Mouse (Mus musculus): Measurements from ENCODE around the gene Col25a1. TPM values are rescaled to one million over a fixed set of nuclear protein-coding genes. Genes with fewer than 3 reads are reported as not detected.

Gene Col25a1
- total RNA-seq, 2 experiments from 2014 or later, result 44.9 to 47.0 TPM

DNA sequence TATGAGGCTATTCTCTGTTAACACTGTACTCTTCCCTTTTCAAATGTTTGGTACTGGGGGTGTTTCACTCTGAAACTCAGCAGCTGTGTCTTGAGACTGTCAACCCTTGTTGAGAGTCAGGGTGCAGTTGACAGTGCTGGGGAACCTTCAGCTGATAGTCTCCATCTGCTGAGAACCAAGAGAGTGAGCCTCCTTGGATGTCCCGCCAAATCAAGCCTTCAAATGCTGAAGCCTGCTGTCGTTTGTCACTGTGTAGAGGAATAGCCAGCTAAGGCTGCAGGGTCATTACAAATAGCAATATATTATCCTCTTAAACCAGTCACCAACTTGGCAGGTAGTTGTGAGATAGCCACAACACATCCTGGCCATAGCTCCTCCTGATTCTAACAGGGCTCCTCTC, 129.0 kb downstream of the Col25a1 start:
- no peak overlapping the region for H3K4me3 ChIP-seq
- no peak for DNase-seq (ENCODE audit: extremely low spot score in 1 of 2, low spot score in 2 of 2)
- no peak for TF ChIP-seq CTCF (IDR thresholded peaks at IDR 0.05)
- no peak overlapping the region for H3K27ac ChIP-seq
- intact Hi-C loops (cut with DNase I), result no loop called here

DNA sequence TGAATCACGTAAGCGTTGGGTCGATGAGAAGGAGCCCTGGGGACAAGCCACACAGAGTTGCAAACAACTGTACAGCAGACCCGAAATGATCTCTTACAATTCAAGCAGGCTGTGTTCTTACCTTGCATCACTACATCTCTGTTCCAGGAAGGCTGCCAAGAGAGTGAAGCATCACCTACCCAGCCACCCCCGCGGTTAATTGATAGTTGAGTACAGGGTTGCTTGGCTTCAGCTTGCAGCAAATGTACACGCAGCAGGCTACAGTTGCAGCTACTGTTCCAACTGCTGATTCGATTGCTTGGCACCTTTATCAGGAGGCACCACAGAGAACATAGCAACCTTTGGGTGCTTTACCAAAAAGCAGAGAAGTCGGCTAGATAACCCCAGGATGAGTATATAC, 133.8 kb downstream of the Col25a1 start:
- intact Hi-C loops (cut with DNase I), result no loop called here
- peak in 1 of 2 experiments; percentile 49 for DNase-seq (ENCODE audit: extremely low spot score in 1 of 2, low spot score in 2 of 2)
- Histone ChIP-seq H3K27ac (no peak overlapping the region), H3K4me3 (no peak overlapping the region)
- TF ChIP-seq CTCF (IDR thresholded peaks at IDR 0.05), result no peak

DNA sequence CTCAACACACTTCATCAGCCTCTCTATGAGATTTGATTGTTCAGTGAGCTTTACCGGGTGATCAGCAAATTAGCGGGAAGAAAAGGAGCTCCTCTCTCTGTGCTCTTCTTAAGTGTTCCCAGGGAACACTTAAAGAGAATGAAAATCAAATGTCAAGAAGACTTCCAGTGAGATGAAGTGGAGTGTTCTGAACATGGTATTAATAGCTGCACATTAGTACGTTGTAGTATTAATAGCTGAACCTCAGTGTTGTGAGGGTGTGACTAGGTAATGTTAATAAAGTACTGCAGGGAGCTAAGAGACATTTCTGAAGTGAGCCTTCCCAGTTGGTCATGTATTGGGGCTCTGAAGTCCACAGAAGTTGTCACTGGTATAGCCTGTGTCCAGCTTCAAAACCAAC, 139.2 kb downstream of the Col25a1 start:
- Histone ChIP-seq H3K27ac (no peak overlapping the region), H3K4me3 (no peak overlapping the region)
- no peak for TF ChIP-seq CTCF (IDR thresholded peaks at IDR 0.05)
- intact Hi-C loops (cut with DNase I), result no loop called here
- no peak for DNase-seq (ENCODE audit: extremely low spot score in 1 of 2, low spot score in 2 of 2)

DNA sequence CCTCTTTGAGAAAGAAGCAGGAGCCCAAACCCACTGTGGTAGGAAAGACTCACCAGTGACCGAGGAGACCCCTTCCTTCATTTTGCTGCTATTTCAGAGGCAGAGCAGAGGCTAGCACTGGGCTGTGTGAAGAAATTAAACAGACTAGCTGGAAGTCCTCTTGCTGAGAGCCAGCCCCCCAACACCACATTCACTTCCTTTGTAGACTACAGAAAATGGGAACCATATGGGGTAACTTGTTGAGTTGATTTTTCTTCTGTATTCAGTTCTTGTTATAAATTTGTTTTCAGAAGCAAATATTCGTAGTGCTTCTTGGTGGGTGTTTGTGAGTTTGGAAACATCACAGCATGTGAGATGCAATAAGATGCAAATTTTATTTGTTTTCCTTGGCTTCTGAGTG, 142.6 kb downstream of the Col25a1 start:
- Histone ChIP-seq H3K27ac (no peak overlapping the region), H3K4me3 (no peak overlapping the region)
- DNase-seq (ENCODE audit: extremely low spot score in 1 of 2, low spot score in 2 of 2), result no peak
- intact Hi-C loops (cut with DNase I), result no loop called here
- TF ChIP-seq CTCF (IDR thresholded peaks at IDR 0.05), result no peak

DNA sequence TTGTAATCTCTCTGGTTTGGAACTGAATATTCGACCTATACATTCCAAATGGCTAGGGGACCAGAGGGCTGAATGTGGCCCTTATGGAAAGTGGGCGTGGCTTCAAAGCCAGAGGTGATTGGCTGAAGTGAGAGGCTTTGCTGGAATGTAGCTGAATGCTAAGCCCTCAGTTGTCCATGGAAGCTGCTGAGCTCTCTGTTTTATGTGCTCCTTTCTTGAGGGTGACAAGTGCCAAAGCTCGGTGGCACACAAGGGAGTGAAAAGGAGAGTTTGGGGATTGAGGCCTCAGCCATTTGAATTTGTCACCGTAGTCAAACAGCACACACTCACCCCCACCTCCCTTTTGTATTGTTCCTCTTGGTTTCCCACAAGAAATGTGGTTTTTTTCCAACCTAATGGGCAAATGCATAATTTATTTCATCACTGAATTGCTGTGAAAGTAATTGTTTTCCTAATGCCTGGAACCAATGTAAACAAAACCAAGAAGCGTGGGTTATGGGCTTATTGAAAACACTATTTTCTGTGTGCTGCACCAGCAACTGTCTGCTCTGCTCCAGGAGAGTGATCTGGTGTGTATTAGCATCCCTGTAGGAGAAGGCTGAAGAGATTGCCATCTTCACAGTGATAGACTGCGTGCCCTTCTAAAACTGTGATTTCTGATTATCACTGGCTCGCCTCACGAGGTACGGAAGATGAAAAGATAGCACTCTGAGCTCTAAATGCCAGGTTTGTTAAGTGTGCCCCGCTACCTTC, 147.2 kb downstream of the Col25a1 start:
- DNase-seq (ENCODE audit: extremely low spot score in 1 of 2, low spot score in 2 of 2), result no peak
- no peak for TF ChIP-seq CTCF (IDR thresholded peaks at IDR 0.05)
- H3K4me3 ChIP-seq, result no peak overlapping the region
- intact Hi-C loops (cut with DNase I), result no loop called here
- H3K27ac ChIP-seq, result no peak overlapping the region

DNA sequence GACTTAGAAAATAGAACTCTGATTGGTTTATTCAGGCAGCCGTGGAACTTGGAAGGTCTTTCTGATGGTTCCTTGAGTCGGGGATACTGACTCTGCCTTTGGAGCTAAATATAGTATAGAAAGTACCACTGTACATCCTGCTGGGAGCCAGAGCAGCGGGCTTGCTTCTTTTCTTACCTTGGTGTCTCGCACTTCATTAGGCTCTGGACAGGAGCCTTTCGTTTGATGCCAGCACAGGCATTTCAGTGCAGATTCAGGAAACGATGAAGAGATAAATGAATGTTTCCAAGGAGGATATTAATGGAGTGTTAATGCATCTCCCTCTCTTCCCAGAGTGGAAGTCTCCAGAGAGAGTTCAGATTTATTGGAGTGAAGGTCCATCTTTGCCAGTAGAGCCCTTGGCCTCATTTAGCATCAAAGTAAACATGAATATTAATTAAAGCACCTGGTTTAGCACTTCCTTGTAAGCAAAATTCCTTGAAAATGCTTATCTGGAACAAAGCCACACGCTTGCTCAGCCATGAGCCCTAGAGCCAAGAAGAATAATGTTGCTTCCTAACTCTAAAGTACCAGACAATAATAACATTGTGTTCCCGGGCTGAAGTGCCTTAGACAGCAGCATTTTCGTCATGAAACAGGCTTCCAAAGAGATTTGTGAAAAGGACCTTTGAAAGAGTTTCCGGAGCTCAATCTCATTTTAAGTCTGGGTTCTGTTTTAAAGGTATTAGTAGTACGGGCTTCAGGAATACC, 151.9 kb downstream of the Col25a1 start:
- DNase-seq (ENCODE audit: extremely low spot score in 1 of 2, low spot score in 2 of 2), result no peak
- no peak for TF ChIP-seq CTCF (IDR thresholded peaks at IDR 0.05)
- H3K27ac ChIP-seq, result no peak overlapping the region
- H3K4me3 ChIP-seq, result no peak overlapping the region
- intact Hi-C loops (cut with DNase I), result no loop called here

DNA sequence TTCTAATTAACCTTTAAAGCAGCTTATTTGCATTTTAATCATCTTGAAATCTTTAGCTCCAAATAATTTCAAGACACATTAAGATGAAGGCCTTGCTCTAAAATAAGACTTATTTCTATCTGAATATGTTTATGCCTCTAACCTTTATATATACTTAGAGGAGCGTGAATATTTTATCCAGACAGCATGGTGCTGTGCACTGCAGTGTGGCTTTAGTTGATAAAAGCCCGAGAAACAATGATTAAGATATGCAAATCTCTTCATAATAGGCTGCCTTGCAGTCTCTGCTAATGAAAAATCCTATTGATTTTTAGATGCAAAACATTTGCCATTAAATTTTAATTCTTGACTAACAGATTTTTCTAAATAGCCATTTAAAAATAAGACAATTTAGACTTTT, 156.8 kb downstream of the Col25a1 start:
- H3K27ac ChIP-seq, result no peak overlapping the region
- H3K4me3 ChIP-seq, result no peak overlapping the region
- no peak for DNase-seq (ENCODE audit: extremely low spot score in 1 of 2, low spot score in 2 of 2)
- intact Hi-C loops (cut with DNase I), result no loop called here
- TF ChIP-seq CTCF (IDR thresholded peaks at IDR 0.05), result no peak

DNA sequence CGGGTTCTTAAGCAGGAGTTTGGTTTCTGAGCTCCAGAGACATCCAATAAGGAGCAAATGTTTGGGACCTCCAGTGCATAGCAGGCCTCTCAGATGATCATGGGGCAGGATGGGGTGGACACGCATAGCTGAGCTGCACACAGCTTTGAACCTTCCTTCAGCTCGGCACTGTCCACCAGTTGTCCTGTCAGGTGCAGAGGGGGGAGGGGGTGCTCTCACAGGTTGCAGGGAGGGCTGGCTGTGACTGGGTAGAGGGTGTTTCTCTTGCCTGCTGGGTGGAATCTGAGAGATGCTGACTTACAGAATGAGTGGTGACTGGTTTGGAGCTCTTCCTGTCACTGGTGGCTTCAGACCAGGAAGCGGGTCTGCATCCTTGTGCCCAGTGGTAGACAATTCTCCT, 157.5 kb downstream of the Col25a1 start:
- intact Hi-C loops (cut with DNase I), result no loop called here
- DNase-seq (ENCODE audit: extremely low spot score in 1 of 2, low spot score in 2 of 2), result no peak
- Histone ChIP-seq H3K4me3 (no peak overlapping the region), H3K27ac (no peak overlapping the region)
- TF ChIP-seq CTCF (IDR thresholded peaks at IDR 0.05), result no peak

DNA sequence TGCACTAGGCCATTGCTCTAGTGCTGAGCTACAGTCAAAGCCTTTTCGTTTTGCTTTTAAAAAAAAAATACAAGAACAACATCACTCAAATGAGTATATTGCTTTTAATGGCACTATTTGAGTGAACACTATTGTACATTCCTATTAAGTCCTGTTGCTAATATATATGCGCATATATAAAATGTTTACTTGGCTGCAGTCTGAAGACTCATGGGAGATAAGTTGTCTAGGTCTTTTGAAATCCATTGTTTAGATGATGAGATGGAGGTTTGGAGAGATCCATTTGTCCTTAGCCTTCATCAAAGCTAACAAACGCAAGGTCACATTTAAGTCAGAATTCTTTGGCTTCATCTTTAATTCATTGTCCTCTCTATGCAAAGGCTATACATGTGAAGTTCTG, 157.9 kb downstream of the Col25a1 start:
- intact Hi-C loops (cut with DNase I), result no loop called here

DNA sequence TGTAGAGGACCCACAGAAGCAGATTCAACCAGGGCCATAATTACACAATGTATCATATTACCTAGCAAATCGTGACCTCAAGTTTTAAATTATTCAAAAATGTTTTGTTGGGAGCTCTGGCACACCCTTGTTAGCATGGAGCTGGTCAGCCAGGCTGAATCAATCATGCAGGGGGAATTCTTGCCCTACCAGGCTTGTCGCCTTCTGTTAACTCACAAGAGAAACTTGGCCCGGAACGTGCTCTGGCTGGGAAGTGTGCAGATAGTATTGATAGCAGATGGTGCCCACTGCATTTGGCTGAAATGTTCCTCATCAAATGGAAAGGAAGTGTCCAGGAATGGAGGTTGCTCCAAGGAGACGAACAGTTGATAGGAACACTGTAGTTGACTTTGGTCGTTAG, 158.9 kb downstream of the Col25a1 start:
- no peak for DNase-seq (ENCODE audit: extremely low spot score in 1 of 2, low spot score in 2 of 2)
- no peak for TF ChIP-seq CTCF (IDR thresholded peaks at IDR 0.05)
- no peak overlapping the region for H3K4me3 ChIP-seq
- intact Hi-C loops (cut with DNase I), result no loop called here
- H3K27ac ChIP-seq, result no peak overlapping the region

More for the DNA sequence above, 157.9 kb downstream of the Col25a1 start:
- DNase-seq (ENCODE audit: extremely low spot score in 1 of 2, low spot score in 2 of 2), result no peak
- no peak overlapping the region for H3K4me3 ChIP-seq
- H3K27ac ChIP-seq, result no peak overlapping the region
- TF ChIP-seq CTCF (IDR thresholded peaks at IDR 0.05), result no peak

DNA sequence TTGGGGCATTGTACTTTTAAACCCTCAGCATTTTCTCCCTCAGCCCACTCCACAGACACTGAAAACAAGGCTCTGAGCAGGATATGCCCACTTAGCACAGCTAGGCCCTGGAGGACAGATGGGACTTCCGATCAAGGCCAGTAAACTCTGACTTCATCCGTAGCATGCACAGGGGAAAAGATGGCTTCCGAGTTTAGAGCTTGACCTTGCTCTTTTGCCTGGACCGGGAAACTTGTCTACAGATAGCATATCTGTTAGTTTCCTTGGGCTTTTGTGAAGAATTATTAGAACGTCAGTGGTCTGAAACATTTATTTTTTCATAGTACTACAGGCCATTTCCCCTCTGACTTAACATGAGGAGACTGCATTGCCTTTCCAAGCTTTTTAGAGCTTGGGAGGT, 159.4 kb downstream of the Col25a1 start:
- no peak for DNase-seq (ENCODE audit: extremely low spot score in 1 of 2, low spot score in 2 of 2)
- H3K27ac ChIP-seq, result no peak overlapping the region
- intact Hi-C loops (cut with DNase I), result no loop called here
- no peak overlapping the region for H3K4me3 ChIP-seq
- TF ChIP-seq CTCF (IDR thresholded peaks at IDR 0.05), result no peak

DNA sequence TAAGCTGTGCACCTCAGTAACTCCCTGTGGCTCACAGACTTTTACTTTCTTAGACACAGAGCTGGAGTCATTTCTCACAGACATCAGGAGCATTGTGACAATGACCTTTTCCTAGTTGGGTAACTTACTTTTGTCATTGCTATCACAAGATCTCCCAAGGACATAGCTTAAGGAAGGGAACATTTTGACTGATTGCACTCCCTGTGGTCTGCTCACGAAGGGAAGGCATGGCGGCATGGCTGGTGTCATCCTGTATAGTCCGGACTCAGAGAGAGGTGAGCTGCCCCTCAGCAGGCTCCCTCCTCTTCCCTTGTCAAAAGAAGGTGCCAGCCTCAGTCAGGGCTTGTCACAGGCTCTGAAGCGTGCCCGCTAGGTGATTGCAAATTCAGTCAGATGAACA, 160.6 kb downstream of the Col25a1 start:
- Histone ChIP-seq H3K27ac (no peak overlapping the region), H3K4me3 (no peak overlapping the region)
- no peak for DNase-seq (ENCODE audit: extremely low spot score in 1 of 2, low spot score in 2 of 2)
- intact Hi-C loops (cut with DNase I), result no loop called here
- TF ChIP-seq CTCF (IDR thresholded peaks at IDR 0.05), result no peak

DNA sequence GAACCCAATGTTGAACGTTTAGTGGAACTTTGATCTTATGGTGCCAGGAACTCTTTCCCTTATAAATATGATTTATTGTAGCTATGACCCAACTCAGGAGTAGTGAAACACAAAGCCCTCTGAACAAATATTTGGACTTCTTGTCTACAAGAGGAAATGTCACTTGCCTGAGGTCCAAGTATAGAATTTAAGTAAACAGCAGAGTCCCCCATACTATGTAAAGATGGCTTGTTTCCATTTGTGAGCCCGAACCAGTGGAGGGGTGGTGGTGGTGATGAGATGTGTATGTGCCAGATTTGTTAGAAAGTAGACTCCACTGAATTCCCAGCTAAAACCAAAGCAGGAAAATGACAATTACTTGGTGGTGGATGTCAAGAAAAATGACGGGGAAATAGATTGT, 169.2 kb downstream of the Col25a1 start:
- DNase-seq (ENCODE audit: extremely low spot score in 1 of 2, low spot score in 2 of 2), result no peak
- no peak for TF ChIP-seq CTCF (IDR thresholded peaks at IDR 0.05)
- Histone ChIP-seq H3K27ac (no peak overlapping the region), H3K4me3 (no peak overlapping the region)
- intact Hi-C loops (cut with DNase I), result no loop called here
